8 mouse cellular contexts compared by ENCODE assay signal in the genomic region with DNA sequence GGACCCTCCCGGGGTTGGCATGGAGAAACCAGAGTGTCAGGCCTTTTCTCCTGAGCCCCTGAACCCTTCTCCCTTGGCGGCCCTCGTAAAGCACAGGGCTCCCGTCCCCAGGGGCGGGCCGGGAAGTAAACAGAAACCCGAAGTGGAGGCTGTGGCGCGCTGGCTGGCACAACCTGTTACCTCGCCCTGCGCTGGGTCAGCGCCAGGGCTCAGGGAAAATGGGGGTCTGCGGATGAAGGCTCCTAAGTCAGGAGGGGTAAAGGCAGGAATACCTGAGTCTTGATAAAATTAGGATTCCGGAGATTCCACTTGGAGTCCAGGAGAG. TPM values are rescaled to one million over a fixed set of nuclear protein-coding genes. Genes with fewer than 3 reads are reported as not detected.
DNase-seq lines count a peak whose midpoint lies in the region; ATAC-seq lines count a peak whose summit lies in the region.
"Had no signal": no experiment of that assay in that cellular context is flagged by ENCODE, and none has a peak within 500 bp of the region (broad histone marks: within the 10 kb centered on the region; RNA-seq: fewer than 3 reads in every experiment).

No protein-coding gene starts in this region.

- H3K9me3 ChIP-seq in kidney, embryonic 14.5 days (ENCODE audit: control insufficient read depth, low read length): no peaks in the 10 kb centered on the region
- H3K9me3 ChIP-seq in embryonic facial prominence, embryonic 12.5 days: no peaks in the 10 kb centered on the region
- no peaks in the 10 kb centered on the region for H3K9me3 ChIP-seq in intestine, embryonic 16.5 days (ENCODE audit: control insufficient read depth, low read length)
- H3K9me3 ChIP-seq: forebrain, embryonic 15.5 days had no signal

- no peak overlapping the region for H3K27ac ChIP-seq in kidney, embryonic 14.5 days (ENCODE audit: low read depth, low read length)
- no peak overlapping the region for H3K27ac ChIP-seq in embryonic facial prominence, embryonic 12.5 days
- H3K27ac ChIP-seq in intestine, embryonic 16.5 days (ENCODE audit: low read length): no peak overlapping the region
- H3K27ac ChIP-seq: forebrain, embryonic 15.5 days had no signal

- WGBS in kidney, embryonic 14.5 days: 2% methylated on average over 13 of the region's 14 CpGs
- WGBS in embryonic facial prominence, embryonic 12.5 days: 3% methylated on average over 14 of the region's 14 CpGs
- 3% methylated on average over 14 of the region's 14 CpGs for WGBS in intestine, embryonic 16.5 days

- no peaks in the 10 kb centered on the region; the same call in 1 of the 2 replicates for H3K4me1 ChIP-seq in kidney, embryonic 14.5 days (ENCODE audit: control insufficient read depth, insufficient read depth, low read length)
- H3K4me1 ChIP-seq in embryonic facial prominence, embryonic 12.5 days: peaks cover 5% of the 10 kb centered on the region
- no peaks in the 10 kb centered on the region for H3K4me1 ChIP-seq in intestine, embryonic 16.5 days (ENCODE audit: control insufficient read depth, insufficient read depth, low read length)

- ATAC-seq in kidney, embryonic 14.5 days (ENCODE audit: low FRiP score, low TSS enrichment): 0 out of 2 replicates have a peak, but pooled peaks have one; percentile 8
- no peak for ATAC-seq in embryonic facial prominence, embryonic 12.5 days (ENCODE audit: insufficient number of reproducible peaks, insufficient read depth, low FRiP score, low TSS enrichment)
- ATAC-seq in intestine, embryonic 16.5 days: peak; percentile 55
- peak; percentile 38; the same call in 1 of the 2 replicates for ATAC-seq in megakaryocyte, adult 5-6 weeks (ENCODE audit: poor library complexity, severe bottlenecking)
- ATAC-seq: forebrain, embryonic 15.5 days had no signal

- no peak overlapping the region; the same call in 1 of the 2 replicates for H3K9ac ChIP-seq in kidney, embryonic 14.5 days (ENCODE audit: low read depth, low read length)
- H3K9ac ChIP-seq in embryonic facial prominence, embryonic 12.5 days: no peak overlapping the region
- H3K9ac ChIP-seq in intestine, embryonic 16.5 days (ENCODE audit: low read depth, low read length): peak overlapping the region; percentile 41; the same call in 1 of the 2 replicates
- H3K9ac ChIP-seq: forebrain, embryonic 15.5 days had no signal

- no peak for DNase-seq in kidney, adult 8-10 months
- DNase-seq in ovary, postnatal 14 days (ENCODE audit: low spot score): no peak
- no peak for DNase-seq in right cerebral cortex, postnatal 25 days

- peaks cover under 1% of the 10 kb centered on the region; the same call in 1 of the 2 replicates for H3K36me3 ChIP-seq in kidney, embryonic 14.5 days (ENCODE audit: control insufficient read depth, insufficient read depth, low read length)
- no peaks in the 10 kb centered on the region for H3K36me3 ChIP-seq in embryonic facial prominence, embryonic 12.5 days
- H3K36me3 ChIP-seq in intestine, embryonic 16.5 days (ENCODE audit: control insufficient read depth, insufficient read depth, low read length): no peaks in the 10 kb centered on the region
- H3K36me3 ChIP-seq: forebrain, embryonic 15.5 days had no signal

- H3K27me3 ChIP-seq in kidney, embryonic 14.5 days (ENCODE audit: control insufficient read depth, insufficient read depth, low read length): peaks cover 37% of the 10 kb centered on the region
- H3K27me3 ChIP-seq in embryonic facial prominence, embryonic 12.5 days: peaks cover 43% of the 10 kb centered on the region
- peaks cover 13% of the 10 kb centered on the region for H3K27me3 ChIP-seq in intestine, embryonic 16.5 days (replicated peaks; ENCODE audit: control insufficient read depth, insufficient read depth, low read length)

- peak overlapping the region; percentile 27 for H3K4me3 ChIP-seq in kidney, embryonic 14.5 days (ENCODE audit: low read length)
- no peak overlapping the region for H3K4me3 ChIP-seq in embryonic facial prominence, embryonic 12.5 days
- H3K4me3 ChIP-seq in intestine, embryonic 16.5 days (ENCODE audit: low read length): peak overlapping the region; percentile 48
- H3K4me3 ChIP-seq: forebrain, embryonic 15.5 days had no signal

- H3K4me2 ChIP-seq in kidney, embryonic 14.5 days (replicated peaks; ENCODE audit: low read depth, low read length): peak overlapping the region; percentile 43
- peak overlapping the region; percentile 30 for H3K4me2 ChIP-seq in embryonic facial prominence, embryonic 12.5 days (replicated peaks)
- peak overlapping the region; percentile 63 for H3K4me2 ChIP-seq in intestine, embryonic 16.5 days (ENCODE audit: low read depth, low read length)
- H3K4me2 ChIP-seq: forebrain, embryonic 15.5 days had no signal

RNA-seq across cellular contexts. Expression of gene Bicdl2, which starts 0.5 kb away (rescaled TPM):
- 0.76 and 1.2 TPM in 2 replicates for polyA plus RNA-seq in kidney, embryonic 14.5 days (2014; fragmentation: Nextera tagmentation; extraction: Ambion mirVana)
- polyA plus RNA-seq in embryonic facial prominence, embryonic 12.5 days (2016; fragmentation: Nextera tagmentation; extraction: Ambion mirVana): 1.3 and 1.9 TPM in 2 replicates
- 5.8 and 6.5 TPM in 2 replicates for polyA plus RNA-seq in intestine, embryonic 16.5 days (2015; fragmentation: Nextera tagmentation; extraction: Ambion mirVana)
- total RNA-seq in megakaryocyte, adult 5-6 weeks (2015): not detected in 2 replicates
- total RNA-seq in megakaryocyte, adult 5-6 weeks (2017): 0.45 TPM in 1 of 2 replicates, not detected in the other
- polyA plus RNA-seq: forebrain, embryonic 15.5 days had no signal

RNA-seq across cellular contexts. Expression of gene Hcfc1r1, which starts 12.6 kb away (rescaled TPM):
- polyA plus RNA-seq in kidney, embryonic 14.5 days (2014; fragmentation: Nextera tagmentation; extraction: Ambion mirVana): 61.9 and 83.8 TPM in 2 replicates
- polyA plus RNA-seq in embryonic facial prominence, embryonic 12.5 days (2016; fragmentation: Nextera tagmentation; extraction: Ambion mirVana): 60.3 and 61.2 TPM in 2 replicates
- polyA plus RNA-seq in intestine, embryonic 16.5 days (2015; fragmentation: Nextera tagmentation; extraction: Ambion mirVana): 81.0 and 87.3 TPM in 2 replicates
- total RNA-seq in megakaryocyte, adult 5-6 weeks (2015): 67.4 and 97.1 TPM in 2 replicates
- 38.1 and 52.4 TPM in 2 replicates for total RNA-seq in megakaryocyte, adult 5-6 weeks (2017)

RNA-seq across cellular contexts. Expression of gene Thoc6, which starts 12.8 kb away (rescaled TPM):
- polyA plus RNA-seq in kidney, embryonic 14.5 days (2014; fragmentation: Nextera tagmentation; extraction: Ambion mirVana): 53.0 and 62.9 TPM in 2 replicates
- polyA plus RNA-seq in embryonic facial prominence, embryonic 12.5 days (2016; fragmentation: Nextera tagmentation; extraction: Ambion mirVana): 49.6 and 51.7 TPM in 2 replicates
- 42.4 and 46.1 TPM in 2 replicates for polyA plus RNA-seq in intestine, embryonic 16.5 days (2015; fragmentation: Nextera tagmentation; extraction: Ambion mirVana)
- total RNA-seq in megakaryocyte, adult 5-6 weeks (2015): 26.5 and 26.8 TPM in 2 replicates
- 38.5 and 45.2 TPM in 2 replicates for total RNA-seq in megakaryocyte, adult 5-6 weeks (2017)

RNA-seq across cellular contexts. Expression of gene Mmp25, which starts 15.8 kb away (rescaled TPM):
- 0.46 and 1.3 TPM in 2 replicates for polyA plus RNA-seq in kidney, embryonic 14.5 days (2014; fragmentation: Nextera tagmentation; extraction: Ambion mirVana)
- polyA plus RNA-seq in embryonic facial prominence, embryonic 12.5 days (2016; fragmentation: Nextera tagmentation; extraction: Ambion mirVana): 0.84 and 1.3 TPM in 2 replicates
- polyA plus RNA-seq in intestine, embryonic 16.5 days (2015; fragmentation: Nextera tagmentation; extraction: Ambion mirVana): 0.64 and 0.70 TPM in 2 replicates
- 22.6 and 32.1 TPM in 2 replicates for total RNA-seq in megakaryocyte, adult 5-6 weeks (2015)
- total RNA-seq in megakaryocyte, adult 5-6 weeks (2017): 14.0 and 19.5 TPM in 2 replicates

RNA-seq across cellular contexts. Expression of gene Tnfrsf12a, which starts 16.4 kb away (rescaled TPM):
- polyA plus RNA-seq in kidney, embryonic 14.5 days (2014; fragmentation: Nextera tagmentation; extraction: Ambion mirVana): 14.5 and 16.4 TPM in 2 replicates
- polyA plus RNA-seq in embryonic facial prominence, embryonic 12.5 days (2016; fragmentation: Nextera tagmentation; extraction: Ambion mirVana): 8.6 and 9.2 TPM in 2 replicates
- polyA plus RNA-seq in intestine, embryonic 16.5 days (2015; fragmentation: Nextera tagmentation; extraction: Ambion mirVana): 19.3 and 22.8 TPM in 2 replicates
- 1.8 and 5.8 TPM in 2 replicates for total RNA-seq in megakaryocyte, adult 5-6 weeks (2015)
- 5.9 and 7.7 TPM in 2 replicates for total RNA-seq in megakaryocyte, adult 5-6 weeks (2017)
